Mouse (Mus musculus) hematopoietic stem cell, adult 5-6 weeks (primary cell): ENCODE measurements around the gene Cd200r4. TPM values are rescaled to one million over a fixed set of nuclear protein-coding genes. Genes with fewer than 3 reads are reported as not detected.
"Not testable (repeated sequence)": the region's sequence is repeated elsewhere in the genome, so short reads cannot be mapped to it uniquely, and the experiment has no call there.

Experiments used
- ATAC-seq, 2 experiments: fragments of 125-278 bp in 1 of 2; replicated peaks in 1 of 2; 2 replicates each; pipeline ENCODE4 v1.8.0; 2016 to 2017; ENCODE audit warnings: inconsistent platforms in 2 of 2, mild to moderate bottlenecking in 2 of 2, moderate number of reproducible peaks in 2 of 2, low read depth in 1 of 2, moderate TSS enrichment in 1 of 2; ENCODE audit not compliant: low FRiP score in 2 of 2, poor library complexity in 2 of 2, severe bottlenecking in 2 of 2, insufficient read depth in 1 of 2, low TSS enrichment in 1 of 2
- total RNA-seq: library from RNA; stranded (forward); fragments of 172-1452, 232-1000 nt; gene quantifications from 2 replicates; pipeline ENCODE4 v1.2.3, GENCODE M21; 2017

Gene Cd200r4
- 1.5 and 1.7 TPM in 2 replicates for total RNA-seq

DNA sequence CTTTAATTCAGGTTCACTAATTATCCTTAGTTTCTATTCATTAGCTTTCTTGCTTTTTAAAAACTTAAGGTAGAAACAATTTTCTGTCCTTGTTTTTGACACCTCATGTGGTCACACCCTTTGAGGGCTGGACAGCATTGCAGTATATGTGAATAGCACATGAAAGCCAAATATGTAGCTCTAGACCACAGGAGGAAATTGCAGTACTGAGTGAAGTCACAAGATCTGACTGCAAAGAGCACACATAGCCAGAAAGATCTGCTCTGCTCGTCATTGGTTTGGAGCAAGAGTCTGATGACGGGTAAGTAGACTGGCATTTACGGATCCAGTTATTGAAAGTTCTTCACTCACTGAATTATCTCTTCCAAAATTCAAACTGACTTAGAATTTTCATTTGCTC, at the start of gene Cd200r4:
Gene Cd200r4, plus strand, starts transcription at position 190 of the 400 bp plus-strand sequence.
- ATAC-seq: peak; percentile 59 to 78; a peak in 2 of 4 replicates

DNA sequence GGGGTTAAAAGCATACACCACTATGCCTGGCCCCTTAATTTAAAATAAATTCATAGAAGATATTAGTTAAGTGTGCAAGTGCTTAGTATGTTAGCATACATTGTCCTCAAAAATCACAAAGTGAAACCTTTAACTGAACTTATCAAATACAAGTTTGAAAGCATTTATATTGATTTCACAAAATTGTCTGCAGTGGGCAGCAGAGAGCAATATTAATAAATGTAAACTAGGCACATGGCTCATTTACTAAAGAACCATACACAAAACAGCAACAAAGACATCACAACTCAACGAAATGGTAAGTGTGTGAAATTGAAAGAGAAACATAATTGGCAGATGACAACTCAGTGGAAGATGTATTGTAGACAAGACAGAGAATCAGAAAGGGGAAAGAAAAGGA, 49.7 kb upstream of the Cd200r4 start:
- no peak for ATAC-seq

- ATAC-seq: peak; percentile 59 to 60
These were observed 45.8 kb upstream of the Cd200r4 start, which contains the start of gene Cd200r1 for GRCm38 (mm10) chr16:44765555-44766319. Cd200r1 (plus strand) TSS chr16:44765736.

DNA sequence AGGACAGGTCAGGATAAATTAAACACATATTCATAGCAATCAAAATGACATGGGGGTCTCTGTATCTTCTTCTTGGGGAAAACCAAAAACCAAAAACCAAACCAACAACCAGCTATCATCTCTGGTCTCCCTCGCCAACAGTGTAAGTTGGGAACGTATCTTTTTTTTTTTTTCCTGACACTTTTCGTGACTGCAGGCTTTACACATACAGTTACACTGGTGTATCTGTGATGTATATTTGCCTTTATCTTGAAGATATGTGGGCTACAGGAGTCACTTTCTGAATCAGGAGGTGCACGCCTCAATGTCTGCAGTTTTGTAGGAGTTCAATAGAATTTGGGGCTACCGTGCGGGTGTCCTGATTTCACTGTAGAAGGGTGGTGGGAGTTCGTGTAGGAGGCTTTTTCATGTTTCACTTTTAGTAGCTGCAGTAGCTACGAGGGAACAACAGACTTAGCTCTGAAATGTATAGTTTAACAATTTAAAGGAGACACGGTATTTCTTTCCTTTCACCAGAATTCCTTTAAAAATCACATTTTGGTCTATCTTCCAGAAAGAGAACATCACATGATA, 45.1 kb upstream of the Cd200r4 start:
- ATAC-seq: no peak

GRCm38 (mm10) chr16:44767506-44767905, 44.0 kb upstream of the Cd200r4 start:
- no peak for ATAC-seq

DNA sequence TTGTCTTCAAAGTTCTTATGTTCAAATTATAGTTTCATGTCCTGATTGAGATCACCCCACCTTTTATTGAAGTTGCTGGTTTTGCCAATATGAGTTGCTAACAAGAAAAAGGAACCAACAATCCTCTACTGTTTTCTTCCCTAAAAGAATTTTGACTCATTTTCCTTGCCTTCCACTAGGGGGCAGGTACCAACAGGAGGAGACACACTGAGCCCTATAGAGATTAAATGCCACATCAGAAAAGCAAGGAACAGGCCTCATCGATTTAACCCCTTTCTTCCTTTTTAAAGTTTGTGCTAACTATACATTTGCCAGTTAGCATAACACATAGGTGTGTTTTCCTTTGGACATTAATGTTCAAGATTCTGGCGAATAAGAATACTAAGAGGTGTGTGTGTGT, 43.6 kb upstream of the Cd200r4 start:
- ATAC-seq: peak; percentile 60; a peak in 3 of 4 replicates

DNA sequence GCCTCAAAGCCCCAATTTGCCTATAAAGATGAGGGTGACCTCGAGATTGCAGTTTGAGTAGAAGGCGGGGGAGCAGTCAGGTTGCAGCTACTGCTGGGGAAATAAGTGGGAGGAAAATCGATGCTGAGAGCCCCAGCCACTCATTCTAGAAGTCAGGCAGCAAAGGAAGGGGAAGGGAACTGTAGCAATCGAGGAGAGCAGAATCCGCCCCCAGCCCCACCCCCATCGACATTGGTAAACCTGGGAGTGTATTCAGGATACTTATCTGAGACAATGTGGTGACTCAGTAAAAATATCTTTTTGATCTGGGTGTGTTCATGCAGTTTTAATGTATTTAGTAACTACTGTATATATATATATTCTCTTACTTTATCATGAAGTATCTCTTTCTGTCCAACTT, 39.0 kb upstream of the Cd200r4 start:
- ATAC-seq: no peak

DNA sequence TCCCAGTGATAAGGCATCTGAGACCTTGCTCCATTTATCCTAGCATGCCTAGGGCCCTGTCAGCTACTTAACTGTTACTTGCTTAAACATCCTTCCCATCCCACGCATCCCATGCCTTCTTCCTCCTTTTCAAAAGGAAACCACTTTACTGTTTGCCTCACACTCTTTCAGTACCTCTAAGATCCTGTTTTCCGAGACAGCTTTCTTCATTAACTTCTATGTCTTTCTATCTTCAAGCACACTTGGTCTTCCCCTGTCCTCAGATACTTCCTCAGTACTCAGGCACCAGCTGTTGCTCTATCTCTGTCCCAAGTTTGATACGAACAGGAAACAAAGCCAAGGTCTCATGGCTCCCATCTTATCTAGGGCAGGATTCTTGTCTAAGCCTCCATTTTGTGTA, 37.9 kb upstream of the Cd200r4 start:
- ATAC-seq: peak in 1 of 2 experiments; percentile 23; a peak in 1 of 4 replicates

DNA sequence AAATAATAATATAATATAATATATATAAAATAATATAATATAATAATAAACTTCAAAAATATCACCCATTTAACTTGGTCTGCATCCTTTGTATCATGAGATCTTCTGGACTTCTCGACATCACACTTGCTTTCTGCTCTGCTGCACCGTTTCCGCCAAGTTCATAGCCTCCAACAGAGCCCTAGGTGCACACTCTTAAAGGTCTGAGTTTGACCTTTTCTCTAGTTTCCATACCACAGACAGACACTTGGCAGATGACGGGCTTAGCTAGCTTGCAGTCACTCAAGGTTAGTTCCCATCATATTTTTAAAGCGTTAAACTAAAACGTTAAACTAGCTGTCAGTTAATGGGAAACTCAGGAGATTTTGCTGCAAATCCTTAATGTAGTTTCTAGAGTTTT, 37.3 kb upstream of the Cd200r4 start:
- no peak for ATAC-seq

GRCm38 (mm10) chr16:44778538-44779147, 32.9 kb upstream of the Cd200r4 start:
- peak; percentile 94 to 97 for ATAC-seq

GRCm38 (mm10) chr16:44779494-44779893, 32.0 kb upstream of the Cd200r4 start:
- no peak for ATAC-seq

GRCm38 (mm10) chr16:44780751-44781150, 30.8 kb upstream of the Cd200r4 start:
- no peak for ATAC-seq

- no peak for ATAC-seq
These were observed 24.6 kb upstream of the Cd200r4 start for GRCm38 (mm10) chr16:44786934-44787333.

DNA sequence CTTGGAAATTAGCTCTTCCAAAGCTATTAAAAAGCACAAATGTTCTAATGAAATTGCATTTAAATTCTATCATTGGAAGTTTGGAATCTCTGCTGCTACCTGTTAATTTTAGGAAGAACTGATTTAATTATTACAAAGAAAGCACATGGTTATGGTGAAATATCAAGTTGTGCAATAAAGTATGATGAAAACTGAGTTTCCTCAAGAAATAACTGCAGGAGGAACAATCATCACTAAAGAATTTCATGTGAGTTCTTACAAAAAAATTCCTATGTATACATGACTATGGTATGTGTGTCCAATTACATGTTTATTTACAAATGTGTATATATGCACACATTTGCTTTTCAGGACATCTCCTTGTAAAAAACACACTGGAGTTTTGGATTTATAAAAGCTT, 17.1 kb upstream of the Cd200r4 start:
- no peak for ATAC-seq

DNA sequence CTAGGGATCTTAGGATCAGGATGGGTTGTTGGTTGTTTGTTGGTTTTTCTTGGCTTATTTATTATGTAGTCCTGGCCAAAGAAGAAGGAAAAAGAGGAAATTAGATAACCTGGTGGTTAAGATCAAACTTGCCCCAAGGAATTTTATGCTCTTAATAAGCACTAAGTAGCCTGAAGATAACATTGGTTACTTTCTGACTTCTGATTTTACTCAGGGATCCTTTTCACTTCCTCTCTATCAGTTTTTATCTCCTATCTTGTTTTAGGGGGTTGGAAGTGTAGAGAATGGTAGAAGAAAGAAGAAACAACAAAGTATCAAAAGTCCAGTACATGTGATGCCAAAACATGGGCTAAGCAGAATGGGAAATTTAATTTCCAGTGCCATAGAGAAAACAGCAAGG, 5.6 kb upstream of the Cd200r4 start:
- no peak for ATAC-seq

- not testable (repeated sequence) for ATAC-seq
These were observed 1.3 kb upstream of the Cd200r4 start for GRCm38 (mm10) chr16:44810223-44810622.

DNA sequence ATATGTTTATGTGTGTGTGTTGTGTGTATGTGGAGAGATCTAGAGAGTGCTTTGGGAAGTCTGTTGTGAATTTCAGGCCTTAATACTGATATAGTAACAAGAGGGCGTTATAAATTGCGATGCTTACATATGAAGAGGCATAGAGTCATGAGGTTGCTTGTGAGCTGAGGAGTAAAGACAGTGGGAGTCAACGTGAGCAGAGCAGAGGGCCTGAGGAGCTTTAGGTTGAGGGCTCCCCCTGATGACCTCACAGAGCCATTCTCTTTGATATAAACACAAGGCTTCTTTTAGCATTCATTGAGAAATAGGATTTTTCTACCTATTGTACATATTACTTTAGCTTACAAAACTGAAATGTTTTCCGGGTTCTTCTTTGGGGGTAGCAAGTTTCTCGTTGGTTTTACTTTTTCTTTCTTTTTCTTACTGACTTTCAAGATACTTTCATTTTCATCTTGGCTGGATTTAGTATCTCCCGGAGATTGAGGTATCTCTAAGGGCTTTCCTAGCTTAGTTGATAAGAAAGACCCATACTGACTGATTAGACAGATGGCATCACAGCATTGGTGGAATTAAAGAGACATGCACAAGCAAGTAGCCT, 1.0 kb downstream of the Cd200r4 start:
- ATAC-seq: no peak

DNA sequence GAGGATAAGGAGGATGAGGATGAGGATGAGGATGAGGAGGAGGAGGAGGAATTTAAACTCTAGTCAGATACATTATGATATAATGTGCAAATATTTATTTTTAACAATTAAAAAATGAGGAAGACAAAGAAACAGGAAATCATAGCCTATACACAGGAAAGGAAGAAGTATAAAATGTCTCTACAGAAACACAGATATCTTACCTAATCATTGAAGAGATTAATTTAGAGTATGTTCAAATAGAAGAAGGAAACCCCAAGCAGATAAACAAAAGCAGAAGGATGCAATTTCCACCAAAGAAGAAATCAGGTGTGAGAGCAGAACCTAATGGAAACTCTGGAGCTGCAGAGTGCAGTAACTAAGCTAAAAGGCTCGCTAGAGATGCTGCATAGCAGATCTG, 6.5 kb downstream of the Cd200r4 start:
- no peak for ATAC-seq
